Mouse (Mus musculus) monocyte, adult 2 months (primary cell): ENCODE measurements at regions not wholly inside any gene's neighbourhood (a gene's known extent, or its start where the extent isn't known, plus 50 kb on each side); places are given as distances from the start of the nearest gene placed in this dataset.

Experiments
- DNase-seq, 2 experiments: peaks; one replicate each; pipeline ENCODE4 v3.0.0; 2022; ENCODE audit warnings: low spot score in 2 of 2, low read depth in 1 of 2

GRCm38 (mm10) chr3:149331251-149331960 lies 341.1 kb upstream of the Adgrl2 start:
- DNase-seq, result no peak

DNA sequence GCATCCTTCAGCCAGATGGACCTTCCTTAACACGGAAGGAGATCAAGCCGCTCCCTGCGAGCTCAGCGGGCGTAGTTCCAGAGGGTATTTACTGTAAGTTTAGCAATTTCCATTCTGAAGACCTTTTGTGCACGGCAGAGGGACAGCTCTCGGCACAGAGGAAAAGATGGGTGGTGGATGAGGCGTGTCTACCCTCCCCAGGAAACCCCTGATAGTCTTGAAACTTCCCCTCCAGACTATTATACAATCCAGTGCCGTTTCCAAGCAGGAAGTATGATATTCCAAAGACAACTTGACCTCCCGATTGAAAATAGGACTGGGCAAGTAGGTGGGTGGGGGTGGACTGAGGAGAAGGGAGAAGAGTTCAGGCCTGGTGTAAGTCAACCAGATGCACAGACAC lies 340.4 kb upstream of the Adgrl2 start:
- no peak for DNase-seq

DNA sequence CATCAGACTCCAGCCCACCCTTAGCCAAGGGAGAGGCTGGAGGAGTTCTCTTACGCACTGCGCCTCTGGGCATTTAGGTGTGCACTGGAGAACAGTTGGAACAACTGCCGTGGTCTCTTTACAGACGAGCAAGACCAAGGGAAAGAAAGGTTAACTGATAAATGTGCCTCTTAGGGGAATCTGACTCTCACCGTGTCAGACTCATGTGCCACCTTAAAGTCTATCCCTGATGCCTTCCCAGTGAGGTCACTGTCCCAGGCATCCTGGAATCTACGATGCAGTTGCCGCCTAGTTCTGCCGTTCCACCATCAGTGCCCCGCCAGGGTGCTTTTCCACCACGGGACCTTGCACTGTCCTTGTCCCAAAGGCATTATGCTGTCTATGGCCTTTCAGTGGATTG lies 339.7 kb upstream of the Adgrl2 start:
- no peak for DNase-seq

GRCm38 (mm10) chr3:149329615-149330014 lies 339.3 kb upstream of the Adgrl2 start:
- DNase-seq, result no peak

DNA sequence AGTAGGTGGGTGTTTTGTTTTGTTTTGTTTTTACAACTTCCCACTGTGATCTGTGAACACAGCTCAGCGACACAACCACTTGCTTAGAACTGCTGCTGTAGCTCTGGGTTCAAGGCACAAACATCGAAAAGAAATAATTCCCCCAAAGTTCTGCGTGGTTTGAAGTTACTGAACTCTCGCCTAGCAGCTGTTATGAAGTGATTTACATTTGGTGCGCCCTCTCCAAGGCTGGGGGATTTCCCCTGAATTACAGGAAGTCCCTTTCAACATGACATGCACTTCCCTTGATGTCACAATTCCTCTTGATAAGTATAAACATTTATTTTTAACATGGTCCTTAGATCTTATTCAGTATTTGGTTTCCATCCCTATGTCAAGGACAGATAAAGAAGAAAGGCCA lies 336.3 kb upstream of the Adgrl2 start:
- DNase-seq, result peak; percentile 27 to 33

DNA sequence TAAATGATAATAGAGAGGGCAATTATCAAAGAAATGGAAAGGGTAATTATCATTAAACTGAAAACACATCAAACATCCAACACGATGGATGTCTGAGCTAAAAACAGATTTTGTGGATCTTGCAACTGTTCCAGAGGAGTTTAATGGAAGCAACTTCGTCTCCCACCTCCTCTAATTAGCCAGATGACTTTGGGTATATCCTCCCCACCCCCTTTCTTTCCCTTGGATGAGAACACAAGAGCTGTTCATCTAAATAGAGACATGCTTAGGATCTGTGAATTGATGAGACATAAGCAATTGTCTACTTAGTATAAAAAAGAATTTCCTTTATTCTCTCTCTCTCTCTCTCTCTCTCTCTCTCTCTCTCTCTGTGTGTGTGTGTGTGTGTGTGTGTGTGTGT lies 333.7 kb upstream of the Adgrl2 start:
- no peak for DNase-seq

DNA sequence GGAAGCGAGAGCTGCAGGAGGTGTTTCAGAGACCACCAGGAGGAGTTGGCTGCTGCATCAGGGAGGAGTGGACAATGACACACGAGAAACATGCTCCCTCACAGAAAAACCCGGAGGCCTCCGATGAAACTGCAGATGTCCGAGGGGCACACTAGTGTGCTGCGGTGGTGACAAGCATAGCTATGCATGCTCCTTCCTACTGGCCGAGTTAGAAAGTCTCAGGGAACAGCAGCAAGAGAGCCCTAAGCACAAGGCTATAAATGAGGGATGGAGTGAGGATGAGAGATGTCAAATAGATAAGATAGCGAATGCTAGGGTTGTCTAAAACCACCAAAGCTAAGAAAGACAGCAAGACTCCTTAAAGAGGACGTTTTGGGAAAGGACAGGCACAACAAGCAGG lies 328.4 kb upstream of the Adgrl2 start:
- DNase-seq, result no peak

GRCm38 (mm10) chr3:149314258-149314657 lies 323.9 kb upstream of the Adgrl2 start:
- DNase-seq, result no peak

DNA sequence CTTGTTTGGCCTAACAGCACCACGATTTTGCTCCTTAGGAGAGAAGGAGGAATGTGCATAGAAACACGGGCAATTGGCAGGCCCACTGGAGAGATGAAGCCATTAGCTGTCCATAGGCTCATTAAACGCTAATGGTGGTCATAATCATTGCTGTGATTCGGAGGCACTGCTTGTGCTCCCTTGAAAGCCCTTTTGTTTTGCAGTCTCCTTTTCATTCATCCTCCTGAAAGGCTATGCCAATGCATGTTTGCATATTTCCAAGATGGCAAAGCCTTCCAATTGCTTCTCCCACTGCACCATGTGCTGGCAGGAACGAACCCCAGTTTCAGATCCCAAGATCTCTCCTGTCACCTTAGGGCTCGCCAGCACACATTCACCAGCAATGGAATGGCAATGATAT lies 322.9 kb upstream of the Adgrl2 start:
- DNase-seq, result no peak

- DNase-seq, result no peak
Observed at GRCm38 (mm10) chr3:149311576-149311975, 321.2 kb upstream of the Adgrl2 start.

- DNase-seq, result no peak
Observed at GRCm38 (mm10) chr3:149306709-149307108, 316.4 kb upstream of the Adgrl2 start.

GRCm38 (mm10) chr3:149306291-149306690 lies 315.9 kb upstream of the Adgrl2 start:
- DNase-seq, result no peak

GRCm38 (mm10) chr3:149305440-149305839 lies 315.1 kb upstream of the Adgrl2 start:
- DNase-seq, result no peak

- DNase-seq, result no peak
Observed at GRCm38 (mm10) chr3:149305011-149305413, 314.7 kb upstream of the Adgrl2 start.

GRCm38 (mm10) chr3:149303418-149303817 lies 313.1 kb upstream of the Adgrl2 start:
- no peak for DNase-seq

GRCm38 (mm10) chr3:149300002-149300401 lies 309.6 kb upstream of the Adgrl2 start:
- DNase-seq, result no peak

- no peak for DNase-seq
Observed at GRCm38 (mm10) chr3:149296419-149296962, 306.1 kb upstream of the Adgrl2 start.

GRCm38 (mm10) chr3:149295942-149296341 lies 305.6 kb upstream of the Adgrl2 start:
- no peak for DNase-seq

DNA sequence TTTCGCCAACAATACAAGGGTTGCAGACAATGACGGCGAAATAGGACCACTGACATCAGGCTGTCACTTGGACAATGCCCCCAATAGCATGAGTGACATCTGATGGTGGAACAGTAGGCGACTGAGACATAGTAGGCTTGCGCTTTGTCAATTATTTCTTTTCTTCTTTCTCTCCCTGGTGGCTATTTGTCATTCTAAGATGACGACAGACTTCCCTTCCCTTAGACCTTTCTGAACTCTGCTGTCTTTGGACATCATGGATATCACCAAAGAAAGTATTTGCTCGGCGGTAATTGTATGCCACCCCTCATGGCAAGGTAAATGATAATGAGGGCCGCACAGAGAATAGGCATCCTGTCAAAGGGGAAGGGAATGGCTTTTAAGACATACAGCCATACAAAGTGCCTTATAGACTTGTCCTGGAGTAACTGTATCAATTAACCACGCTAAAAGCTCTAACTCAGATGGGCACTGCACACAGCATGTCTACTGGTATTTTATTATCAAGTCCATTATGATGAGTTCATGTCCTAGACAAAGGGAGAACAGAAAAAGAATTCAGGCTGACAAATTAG lies 305.0 kb upstream of the Adgrl2 start:
- DNase-seq, result no peak

DNA sequence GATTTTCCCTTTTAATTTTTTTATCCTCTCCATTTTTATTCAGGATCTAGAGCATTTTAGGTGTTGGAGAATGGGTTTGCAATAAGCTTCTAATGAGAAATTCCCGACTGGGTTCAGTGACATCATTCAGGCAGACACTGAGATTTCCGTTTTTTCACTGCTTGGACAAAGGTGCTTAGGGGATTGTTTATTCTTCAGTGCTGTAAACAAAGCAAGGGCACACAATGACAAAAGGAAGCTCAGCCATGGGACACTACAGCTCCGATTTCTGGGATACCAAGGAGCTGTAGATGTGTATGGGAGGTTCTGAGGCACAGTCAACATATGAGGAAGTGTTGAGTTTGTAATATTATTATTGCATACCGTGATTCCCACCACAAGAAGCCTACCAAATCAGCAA lies 304.1 kb upstream of the Adgrl2 start:
- DNase-seq, result no peak

DNA sequence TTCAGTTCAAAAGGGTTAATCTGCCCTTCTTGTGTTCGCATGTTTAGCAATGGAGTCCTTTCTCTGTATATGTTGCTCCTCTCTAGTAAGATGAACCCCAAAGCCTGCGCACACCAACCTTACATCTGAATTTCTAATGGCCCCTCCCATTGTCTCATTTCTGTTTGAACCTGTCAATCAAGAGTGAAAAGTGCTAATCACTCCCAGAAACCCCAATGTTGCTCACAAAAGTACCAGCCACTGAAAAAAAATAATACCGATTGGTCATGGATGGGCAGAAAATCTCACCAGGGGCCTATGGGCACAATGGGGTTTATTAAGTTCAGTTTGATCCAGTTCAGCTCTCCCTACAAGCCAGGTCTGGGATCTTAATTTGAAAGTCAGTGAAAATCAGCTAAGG lies 302.1 kb upstream of the Adgrl2 start:
- DNase-seq, result no peak

DNA sequence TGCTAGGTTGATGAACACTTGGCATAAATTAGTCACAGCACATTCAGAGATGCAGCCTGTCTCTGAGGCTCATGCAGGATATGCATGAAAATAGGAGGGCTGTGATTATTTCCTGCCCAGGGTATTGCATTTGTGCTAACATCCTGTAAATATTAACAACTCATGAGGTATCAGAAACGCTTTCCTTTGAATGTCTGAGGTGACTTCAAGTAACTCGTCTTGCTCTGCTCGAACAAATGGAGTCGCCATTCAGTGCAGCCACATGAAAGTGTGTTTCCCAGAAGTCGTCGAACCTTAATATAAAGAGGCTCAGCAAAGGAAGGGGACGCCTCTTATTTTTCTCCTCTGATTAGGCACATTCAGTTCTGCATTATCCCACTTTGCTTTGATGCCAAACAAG lies 301.1 kb upstream of the Adgrl2 start:
- DNase-seq, result no peak

DNA sequence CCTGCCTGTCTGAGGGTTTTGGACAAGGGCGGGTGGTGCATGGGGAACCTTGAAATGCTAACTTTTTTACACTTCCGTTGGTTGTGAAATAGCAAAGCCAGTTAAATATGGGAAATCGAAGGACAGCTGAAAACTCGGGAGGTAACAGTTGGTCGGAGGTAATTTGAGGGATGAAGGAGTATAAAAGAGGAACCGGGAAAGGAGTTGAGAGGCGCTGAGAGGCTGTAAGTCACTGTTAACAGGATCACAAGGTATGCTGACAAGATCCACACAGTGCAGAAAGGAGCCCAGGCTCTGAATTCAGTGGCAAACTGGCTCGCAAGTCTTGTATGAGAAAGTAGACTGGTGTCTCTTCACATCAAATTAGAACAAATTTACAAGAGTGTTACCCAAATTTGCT lies 299.9 kb upstream of the Adgrl2 start:
- DNase-seq, result no peak
